Mouse (Mus musculus) testis, adult 2 months (tissue): ENCODE data around the gene Acox1.

ENCODE experiments used
- CTCF ChIP-seq: fragments of 200-500 bp; IDR thresholded peaks from 2 replicates; pipeline ENCODE4 v1.5.1; 2012; ENCODE audit warnings: low read depth, mild to moderate bottlenecking, inconsistent platforms, low read length, moderate library complexity; ENCODE audit not compliant: control insufficient read depth, insufficient read depth, insufficient replicate concordance
- POLR2A ChIP-seq: fragments of 200-500 bp; IDR thresholded peaks from 2 replicates; pipeline ENCODE4 v1.6.1; 2012; ENCODE audit warnings: low read depth, mild to moderate bottlenecking, inconsistent platforms, low read length, moderate library complexity; ENCODE audit not compliant: control insufficient read depth

GRCm38 (mm10) chr11:116228699-116229098 is 29.9 kb upstream of the Acox1 start:
- TF ChIP-seq POLR2A (no peak), CTCF (no peak)
